Mouse (Mus musculus): ENCODE data around the gene Ispd.

- TF ChIP-seq CTCF (IDR thresholded peaks at IDR 0.05; ENCODE audit: insufficient read depth, low read depth, low read length) (no peak), POLR2A (IDR thresholded peaks at IDR 0.05; ENCODE audit: insufficient read depth, low read depth, low read length) (no peak)
Observed at GRCm38 (mm10) chr12:36507111-36507903, 126.1 kb downstream of the Ispd start.

All from olfactory bulb, adult 2 months (tissue).